Mouse (Mus musculus) MN1 (cell line): ENCODE results near the gene Prg2.

Source experiments
- DNase-seq: peaks from one replicate; pipeline ENCODE4 v3.0.0-alpha.2; 2016; ENCODE audit warnings: low spot score

Prg2 gene

DNA sequence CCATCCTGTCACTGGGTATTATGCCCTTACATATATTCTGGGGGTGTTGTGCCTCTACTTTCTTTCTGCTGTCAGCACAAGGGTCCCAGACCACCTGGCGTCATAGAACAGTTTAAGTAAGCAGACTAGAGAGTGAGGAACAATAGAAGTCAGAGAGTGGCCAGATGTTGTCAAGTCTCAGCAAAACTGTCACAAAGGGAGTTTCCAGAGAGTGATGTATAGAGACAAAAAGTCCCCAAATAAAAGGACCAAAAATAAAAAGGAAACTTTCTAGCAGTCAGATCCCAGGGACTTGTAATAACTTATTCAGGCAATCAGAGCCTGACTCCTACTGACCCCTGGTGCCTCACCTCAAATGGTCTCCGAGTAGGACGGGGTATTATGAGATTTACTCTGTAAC, 18.4 kb upstream of the Prg2 start:
- no peak for DNase-seq

DNA sequence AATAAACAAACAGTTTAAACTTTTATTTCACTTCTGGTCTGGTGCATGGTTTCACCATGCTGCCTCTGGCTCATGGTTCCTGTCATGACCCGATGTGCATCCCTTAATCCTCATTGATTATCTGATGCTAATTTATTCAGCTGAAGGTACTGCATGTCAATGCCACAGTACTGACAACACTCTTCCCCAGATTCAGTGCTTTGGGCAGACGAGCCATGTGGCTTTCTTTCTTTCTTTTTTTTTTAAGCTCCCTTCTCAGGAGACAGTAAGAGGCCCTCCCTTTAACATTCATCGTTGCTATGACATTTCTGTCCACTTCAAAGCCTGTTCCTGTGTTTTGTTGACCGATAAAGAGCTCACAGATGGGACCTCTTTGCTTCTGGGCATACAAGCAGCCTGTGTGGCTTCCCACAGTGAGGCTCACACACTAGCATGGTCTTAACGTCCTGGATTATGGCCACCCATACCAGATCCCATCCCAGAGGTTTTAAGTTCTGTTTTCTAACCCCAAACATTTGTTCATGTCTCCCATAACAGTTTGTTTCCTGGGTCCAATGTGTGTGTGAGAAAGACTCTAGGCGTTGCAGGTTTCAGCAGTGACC, 17.3 kb upstream of the Prg2 start:
- no peak for DNase-seq

DNA sequence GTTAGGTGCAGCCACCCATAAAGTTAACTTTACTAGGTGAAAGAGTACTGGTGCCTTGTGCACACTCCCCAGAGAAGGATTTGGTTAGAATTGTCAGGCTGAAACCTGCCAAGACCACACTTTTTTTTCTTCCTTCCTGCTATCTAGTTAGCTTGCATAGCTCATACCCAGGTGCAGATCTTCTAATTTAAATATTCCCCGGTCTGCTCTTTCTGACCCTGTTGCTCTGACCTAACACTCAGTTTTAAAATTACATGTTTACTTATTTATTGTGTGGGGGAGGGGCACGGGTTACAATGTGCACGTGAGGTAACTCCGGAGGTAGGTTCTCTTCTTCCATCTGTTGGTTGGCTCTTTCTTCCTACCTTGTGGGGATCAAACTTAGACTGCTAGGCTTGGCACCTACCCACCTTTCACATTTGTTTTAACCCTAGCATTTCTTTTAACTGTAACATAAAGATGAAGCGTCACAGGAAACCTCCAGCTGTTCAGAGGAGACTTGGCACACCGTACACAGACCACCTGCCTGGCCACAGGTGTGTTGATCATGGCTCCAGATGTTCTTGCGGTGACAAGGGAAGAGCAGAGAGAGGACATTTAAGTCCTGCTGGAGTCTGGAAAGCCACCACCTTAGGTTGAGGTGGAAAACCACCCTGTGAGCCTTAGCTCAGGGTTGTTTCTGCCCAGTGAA, 16.0 kb upstream of the Prg2 start:
- no peak for DNase-seq

DNA sequence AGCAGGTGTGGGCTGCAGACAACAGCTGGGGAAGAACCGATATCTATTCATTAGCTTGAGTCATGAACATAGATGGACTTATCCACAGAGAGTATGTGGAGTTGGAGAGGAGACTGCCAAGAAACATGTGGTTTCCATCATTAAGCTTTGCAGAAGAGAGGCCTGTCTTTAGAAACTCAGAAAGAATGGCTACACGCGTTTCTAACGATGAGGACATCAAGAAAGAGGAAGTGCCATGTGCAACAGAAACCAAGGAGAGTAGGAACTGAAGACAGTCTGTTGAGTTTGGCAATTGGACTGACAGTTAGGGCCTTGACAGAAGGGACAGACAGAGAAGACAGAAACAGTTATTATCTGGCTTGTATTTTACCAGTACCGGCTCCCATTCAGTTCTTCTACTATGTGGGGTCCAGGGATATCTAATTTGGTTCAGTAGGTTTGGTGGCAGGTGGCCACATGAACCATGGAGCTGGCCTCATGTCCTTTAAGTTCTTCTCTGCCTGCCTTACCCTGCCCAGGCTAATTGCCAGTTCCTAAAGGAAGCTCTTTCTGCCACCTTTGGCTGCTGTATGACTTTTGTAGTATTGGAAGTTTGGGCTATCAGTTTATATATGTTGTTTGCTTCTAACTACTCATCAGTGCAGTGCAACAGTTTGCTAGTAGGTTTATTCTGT, 12.8 kb upstream of the Prg2 start:
- no peak for DNase-seq

DNA sequence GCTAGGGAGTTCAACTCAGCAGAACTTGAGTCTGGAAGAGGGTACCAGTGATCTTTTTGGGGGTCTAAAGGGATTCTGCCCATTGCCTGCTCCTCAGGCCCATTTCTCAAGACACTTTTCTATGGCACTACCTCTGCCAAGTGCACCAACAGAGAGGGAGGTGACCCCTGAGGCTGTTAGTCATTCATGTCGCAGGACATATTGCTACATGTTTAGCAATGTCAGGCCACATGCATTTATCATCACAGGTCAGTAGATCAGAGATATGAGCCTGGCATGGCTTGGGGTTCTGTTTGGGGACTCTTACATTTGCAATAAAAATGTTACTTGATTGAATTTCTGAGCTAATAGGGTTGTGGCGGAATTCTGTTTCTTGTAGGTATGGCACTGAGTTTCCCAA, 4.7 kb upstream of the Prg2 start:
- no peak for DNase-seq

DNA sequence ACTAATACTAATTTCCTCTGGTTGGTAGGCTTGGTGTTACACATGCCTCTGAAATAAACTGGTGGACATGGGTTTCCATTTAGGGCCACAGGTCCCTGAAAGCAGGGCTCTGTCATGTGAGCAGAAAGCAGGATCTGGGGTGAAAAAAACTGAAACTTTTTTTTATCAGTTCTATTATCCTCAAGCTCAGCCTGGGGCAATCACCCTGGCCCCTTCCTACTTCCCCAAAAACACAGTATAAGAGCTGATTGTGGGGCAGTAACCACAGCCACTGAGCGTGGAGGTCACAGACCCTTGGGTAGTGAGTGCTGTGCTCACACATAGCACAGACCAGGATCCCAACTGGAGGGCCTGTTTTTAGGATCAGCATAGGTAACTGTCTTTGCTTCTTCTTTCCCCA, 7.7 kb downstream of the Prg2 start, which contains the start of gene Prg3:
Gene Prg3 (plus strand): TSS at position 286 of the 400 bp plus-strand sequence.
- no peak for DNase-seq

DNA sequence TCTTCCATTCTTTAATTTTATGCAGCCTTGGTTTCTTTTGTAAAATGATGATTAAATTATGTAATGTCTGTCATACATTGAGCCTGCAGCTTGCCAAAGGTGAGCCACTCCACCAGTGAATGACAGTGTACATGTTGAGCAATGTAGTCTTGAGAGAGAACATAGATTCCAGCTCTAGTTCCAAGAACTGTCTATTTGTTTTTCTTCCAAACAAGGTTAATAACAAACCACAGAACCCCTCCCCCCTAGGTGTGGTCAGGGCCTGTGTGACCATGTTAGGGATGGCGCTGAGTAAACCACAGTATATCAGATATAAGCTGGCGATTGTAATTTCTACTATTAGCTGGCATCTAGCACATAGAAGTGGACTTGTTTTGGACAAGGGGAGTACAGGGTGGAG, 16.1 kb downstream of the Prg2 start:
- no peak for DNase-seq

DNA sequence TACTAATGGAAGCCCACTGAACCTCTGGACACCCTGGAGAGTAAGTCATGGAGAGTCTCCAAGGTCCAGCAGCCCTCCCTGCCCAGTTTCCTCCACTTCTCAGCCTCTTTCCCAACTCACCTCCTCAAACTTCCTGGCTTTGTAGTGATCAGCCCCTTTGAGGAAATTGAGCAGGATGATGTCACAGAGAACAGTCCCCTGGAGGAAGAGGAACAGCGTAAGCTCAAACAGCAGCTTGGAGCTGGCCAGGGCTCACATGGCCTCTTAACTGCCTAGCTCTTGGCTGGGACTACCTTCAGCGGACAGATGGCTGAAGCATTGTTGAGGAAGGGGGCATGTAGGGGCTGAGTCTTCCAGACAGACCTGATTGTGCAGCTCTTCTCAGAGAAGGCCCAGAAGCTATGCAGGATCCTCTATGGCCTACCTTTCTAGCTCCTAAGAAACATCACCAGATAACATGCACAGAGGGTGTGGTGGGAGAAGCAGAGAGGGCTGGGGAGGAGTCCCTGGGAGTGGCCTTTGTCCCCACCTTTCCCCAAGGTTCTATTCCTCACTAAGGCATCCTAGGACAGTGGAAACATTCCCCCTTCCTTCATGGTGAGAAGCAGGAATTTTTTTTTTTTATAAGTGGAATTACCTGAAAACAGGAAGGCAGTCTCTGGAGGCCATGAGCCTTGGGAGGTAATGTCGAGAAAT, 19.4 kb downstream of the Prg2 start:
- DNase-seq: no peak

DNA sequence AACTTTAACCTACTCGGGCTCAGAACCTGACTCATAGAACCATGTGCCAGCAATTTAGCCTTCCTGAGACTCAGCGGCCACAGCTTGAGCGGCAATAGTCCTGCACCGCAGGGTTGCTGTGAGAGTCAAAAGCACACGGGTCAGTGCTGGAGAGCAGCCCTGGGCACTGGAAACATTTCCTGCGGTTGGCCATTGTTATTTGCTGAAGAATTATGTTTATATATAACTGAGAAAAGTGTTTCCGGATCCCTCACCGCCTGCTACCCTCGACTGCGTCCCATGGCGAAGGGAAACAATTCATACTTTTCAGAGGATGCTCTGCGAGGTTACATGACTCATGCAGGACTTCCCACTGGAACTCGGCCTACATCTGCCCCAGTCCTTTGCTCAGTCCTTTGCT, 21.2 kb downstream of the Prg2 start:
- no peak for DNase-seq

DNA sequence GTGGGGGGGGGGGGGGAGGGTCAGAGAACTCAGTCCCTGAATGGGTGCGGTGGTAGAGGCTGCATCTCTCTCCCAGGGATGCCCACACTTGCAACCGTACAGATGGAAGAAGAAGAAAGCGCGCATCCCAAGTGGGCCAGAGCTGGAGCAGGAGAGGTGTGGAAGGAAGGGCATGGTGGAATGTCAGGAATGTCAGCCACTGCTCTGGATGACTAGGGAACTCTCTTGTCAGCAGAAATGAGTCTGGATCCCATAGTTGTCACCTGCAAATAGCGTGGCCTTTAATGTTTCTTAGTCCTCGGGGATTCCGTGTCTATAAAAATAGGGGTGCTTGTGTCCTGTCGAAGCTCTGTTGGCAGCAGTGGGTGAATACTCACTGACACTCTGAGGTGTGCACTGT, 22.3 kb downstream of the Prg2 start:
- no peak for DNase-seq

DNA sequence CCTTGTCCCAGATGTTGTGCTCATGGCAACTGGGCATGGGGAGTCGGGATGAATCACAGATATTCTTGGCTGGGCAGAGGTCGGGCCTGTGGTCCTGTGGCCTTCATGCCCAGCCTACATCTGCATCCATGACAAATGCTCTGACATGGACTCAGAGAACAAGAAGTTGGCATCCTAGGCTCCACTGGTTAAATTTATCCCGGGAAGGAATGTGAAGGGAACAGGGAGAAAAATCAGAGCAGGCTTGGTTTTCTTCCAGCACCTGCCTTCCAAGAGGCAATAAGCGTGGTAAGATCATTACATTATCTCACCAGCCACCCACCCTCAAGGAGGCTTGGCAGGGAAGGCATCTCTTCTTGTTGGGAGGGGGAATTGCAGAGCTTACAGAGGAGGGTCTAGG, 24.1 kb downstream of the Prg2 start:
- DNase-seq: no peak

DNA sequence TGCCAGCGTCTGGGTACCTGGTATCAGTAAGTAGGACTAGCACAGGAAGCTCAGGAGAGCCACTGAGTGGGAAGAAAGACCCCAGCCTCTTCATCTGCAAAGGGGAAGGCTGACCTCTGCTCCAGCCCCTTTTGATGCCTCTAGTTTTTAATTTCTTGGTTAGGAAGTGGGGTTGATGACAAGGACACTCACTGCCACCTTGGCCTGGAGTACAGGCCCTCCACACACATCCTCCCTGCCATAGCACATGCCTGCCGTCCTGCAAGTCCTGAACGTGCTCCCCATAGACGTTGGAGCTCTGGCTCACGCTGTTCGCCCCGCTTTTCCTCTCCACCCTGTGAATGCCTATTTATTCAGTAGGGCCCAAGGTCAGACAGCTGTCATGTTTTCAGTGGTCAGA, 26.3 kb downstream of the Prg2 start:
- DNase-seq: no peak

DNA sequence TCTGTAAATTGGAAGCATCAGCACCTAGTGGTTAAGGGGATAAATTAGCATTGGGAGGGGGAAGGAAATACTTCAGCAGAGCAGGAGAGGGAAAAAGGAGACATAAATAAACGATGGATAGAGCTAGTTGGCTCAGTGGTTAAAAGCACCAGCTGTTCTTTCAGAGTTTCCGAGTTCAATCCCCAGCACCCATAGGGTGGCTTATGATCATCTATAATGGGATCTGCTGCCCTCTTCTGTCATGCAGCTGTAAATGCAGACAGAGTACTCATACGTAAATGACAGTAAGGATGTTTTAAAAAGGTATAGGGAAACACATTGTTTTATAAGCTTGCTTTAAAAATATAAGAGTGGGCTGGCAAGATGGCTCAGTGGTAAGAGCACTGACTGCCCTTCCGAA, 27.5 kb downstream of the Prg2 start:
- no peak for DNase-seq

DNA sequence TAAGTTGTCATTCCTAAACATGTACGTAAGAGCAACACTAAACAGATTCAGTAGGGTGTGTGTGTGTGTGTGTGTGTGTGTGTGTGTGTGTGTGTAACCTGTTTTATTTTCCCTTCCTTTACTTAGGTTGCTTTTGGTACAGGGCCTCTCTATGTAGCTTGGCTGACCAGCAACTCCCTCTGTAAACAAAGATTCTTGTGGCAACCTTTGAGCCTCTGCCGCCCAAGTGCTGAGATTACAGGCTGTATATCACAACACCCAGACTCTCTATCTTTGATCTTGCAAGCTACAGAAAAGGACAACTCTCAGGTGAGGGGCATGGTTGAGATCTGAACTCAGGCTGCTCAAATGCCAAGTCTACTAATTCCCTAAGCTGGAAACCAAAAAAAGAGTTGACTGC, 29.0 kb downstream of the Prg2 start:
- DNase-seq: no peak

DNA sequence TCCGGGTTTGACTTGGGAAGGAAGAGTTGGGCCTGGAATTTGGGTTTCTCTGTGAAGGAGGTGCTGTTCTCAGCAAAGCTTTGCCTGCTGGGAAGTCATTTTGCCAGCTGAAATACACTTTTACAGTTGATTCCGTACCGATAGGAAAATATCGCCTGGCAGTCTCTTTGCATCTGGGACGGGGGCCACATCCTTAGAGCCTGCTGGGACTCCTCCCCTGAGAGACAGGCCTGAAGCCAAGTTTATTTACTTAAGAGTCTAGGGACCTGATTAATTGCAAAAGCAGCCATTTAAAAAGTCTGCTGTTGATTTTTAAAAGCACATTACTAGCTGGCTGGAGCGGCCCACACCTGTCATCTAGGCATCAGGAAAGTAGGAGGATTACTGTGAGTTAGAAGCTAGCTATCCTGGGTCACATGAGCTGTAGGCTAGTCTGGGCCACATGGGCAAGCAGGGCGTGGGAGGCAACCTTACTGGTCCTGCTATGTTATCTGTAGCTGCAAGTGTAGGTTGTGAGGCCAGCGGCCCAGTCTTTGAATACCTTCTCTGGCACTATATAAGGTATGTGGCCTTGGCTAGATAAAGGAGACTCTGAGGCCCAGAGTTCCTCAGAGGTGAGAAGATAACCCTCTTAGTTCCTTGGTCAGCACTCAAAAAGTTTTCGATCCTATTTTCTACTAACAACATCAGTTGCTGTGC, 31.8 kb downstream of the Prg2 start:
- DNase-seq: peak; percentile 7

DNA sequence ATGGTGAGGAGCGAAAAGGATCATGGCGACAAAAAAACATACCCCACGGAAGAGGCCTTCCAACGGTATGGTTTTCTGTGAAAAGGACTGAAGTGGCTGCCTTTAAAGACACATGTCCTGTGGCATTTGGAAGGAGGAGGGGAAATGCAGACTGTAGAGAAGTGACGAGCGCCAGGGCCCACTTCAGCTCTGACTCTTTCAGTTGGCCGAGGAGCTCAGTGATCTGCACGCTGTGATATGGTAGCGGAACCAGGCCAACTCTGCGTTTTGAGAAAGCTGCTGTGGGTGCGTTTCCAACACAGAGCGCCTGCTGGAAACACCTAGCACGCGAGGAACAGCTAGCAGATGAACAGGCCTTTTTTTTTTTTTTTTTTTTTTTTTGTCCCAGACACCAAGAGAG, 32.4 kb downstream of the Prg2 start:
- DNase-seq: no peak

DNA sequence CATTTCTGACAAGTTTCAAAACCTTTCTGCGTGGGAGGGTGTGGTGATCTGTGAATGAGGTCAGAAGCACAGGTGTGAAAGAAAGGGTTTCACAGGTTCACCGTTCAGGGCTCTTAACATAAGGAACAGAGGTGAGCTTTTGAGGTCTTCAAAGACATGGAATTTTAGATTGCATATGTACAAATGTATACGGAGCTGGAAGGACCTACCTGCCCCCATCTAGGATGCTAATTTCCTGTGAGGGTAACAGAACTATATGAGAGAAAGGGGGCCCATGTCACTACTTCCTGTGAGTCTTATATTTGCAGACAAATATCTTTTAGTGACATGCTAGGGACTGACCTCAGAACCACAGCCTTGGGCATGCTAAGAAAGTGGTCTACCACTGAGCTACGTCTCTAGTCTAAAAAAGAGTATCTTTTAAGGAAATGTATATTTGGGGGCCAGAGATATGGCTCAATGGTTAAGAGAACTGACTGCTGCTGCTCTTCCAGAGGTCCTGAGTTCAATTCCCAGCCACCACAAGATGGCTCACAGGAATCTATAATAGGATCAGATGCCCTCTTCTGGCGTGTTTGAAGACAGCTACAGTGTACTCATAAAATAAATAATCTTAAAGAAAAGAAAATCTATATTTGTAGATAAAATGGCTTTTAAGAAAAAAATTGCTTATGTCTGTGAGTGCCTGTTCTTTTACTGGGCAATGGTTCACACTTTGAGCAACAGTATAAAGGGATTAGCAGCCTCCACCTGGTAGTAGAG, 33.7 kb downstream of the Prg2 start:
- DNase-seq: no peak

DNA sequence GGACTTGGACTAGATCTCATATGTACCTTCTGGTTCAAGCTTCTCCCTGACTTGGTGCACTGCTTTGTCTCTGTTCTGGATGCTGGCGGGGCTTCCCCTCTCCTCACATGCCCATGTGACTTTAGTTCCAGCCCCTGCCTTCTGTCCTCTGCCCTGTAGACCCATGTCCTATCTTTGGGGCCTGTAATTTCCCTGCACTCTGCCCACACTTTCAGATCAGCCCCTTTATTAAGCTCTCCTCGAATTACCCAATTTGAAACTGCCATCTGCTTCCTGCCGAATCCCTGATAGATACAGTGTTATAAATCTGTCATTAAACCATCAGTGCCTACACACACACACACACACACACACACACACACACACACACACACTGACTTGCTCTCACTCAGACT, 34.3 kb downstream of the Prg2 start:
- peak; percentile 25 for DNase-seq

DNA sequence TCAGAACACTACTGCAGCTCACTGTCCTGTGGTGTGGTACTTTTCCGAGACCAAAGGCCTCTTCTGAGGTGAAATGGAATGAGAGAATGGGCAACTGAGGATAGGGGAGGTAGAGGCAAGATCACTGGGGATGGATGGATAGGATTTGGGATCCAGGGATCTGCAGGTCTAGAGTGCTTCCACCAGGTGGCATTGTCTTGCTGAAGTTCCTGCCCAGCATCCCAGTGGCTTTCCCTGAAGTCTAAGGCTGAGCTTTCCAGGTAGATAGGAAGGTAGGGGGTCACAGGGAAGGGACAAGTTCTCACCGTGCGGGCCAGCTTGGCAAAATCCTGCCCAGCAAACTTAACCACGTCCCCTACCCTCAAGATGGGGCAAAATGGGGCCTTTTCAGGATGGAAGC, 41.8 kb downstream of the Prg2 start:
- DNase-seq: peak; percentile 40

DNA sequence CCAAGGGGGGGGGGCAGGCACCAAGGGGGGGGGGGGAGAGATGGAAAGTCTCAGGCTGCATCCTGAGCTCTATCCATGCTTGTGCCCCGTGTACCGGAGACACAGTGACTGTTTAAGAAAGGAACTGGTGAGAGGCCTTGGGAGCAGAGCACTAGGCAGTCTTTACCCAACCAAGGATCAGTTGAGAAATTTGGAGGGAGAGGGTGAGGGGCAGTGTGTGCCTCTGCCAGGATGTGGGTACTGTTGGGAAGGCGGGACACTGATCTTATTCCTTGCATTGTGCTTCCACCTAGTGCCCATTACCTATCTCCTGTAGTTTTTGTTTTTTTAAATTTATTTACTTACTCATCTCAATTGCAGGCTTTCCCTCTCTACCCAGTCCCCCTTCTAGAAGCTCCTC, 45.9 kb downstream of the Prg2 start:
- no peak for DNase-seq

DNA sequence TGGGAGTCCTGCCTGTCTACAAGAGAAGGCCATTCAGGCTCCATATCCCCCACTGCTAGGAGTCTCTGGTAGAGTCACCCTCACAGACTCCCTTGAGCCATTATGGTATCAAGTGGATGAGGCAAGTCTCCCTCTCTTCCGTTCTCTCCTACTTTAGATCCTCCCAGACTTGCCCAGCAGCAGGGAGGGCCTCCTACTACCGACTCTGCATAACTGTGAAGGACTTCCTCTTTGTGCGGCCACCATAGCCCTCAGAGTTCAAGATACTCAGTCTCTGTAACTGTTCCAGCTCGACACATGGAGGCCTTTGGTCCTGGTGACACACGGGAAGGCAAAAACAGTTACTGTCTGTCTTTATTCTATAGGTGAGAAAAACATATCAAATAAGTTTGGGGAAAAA, 47.0 kb downstream of the Prg2 start:
- DNase-seq: no peak

DNA sequence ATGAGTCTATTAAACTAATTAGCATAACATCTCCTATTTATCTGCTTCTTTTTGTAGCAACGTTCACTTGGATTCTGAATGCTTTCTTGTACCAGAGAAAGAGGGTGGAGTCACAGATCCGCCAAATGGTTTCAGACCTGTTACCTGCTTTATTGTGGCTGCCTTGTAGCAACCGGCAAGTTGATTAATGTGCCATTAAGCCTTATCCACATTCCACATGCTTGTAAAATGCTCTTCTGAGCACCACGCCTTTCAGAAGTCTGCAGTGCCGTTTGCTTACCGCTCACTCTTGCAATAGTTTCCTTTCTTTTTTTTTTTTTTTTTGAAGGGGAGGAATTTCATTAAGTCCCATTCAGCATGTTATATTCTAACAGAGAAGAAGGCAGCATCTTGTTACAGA, 49.6 kb downstream of the Prg2 start:
- DNase-seq: no peak
